Comparison of ENCODE assay signal across 8 mouse cellular contexts in genomic region chr4:142084131-142084899, GRCm38 (mm10). TPM values are rescaled to one million over a fixed set of nuclear protein-coding genes. Genes with fewer than 3 reads are reported as not detected.
A peak's percentile ranks its signal among the peaks of the same experiment; 100 is the strongest.
DNase-seq lines count a peak whose midpoint lies in the region; ATAC-seq and TF ChIP-seq lines count a peak whose summit lies in the region.

Gene Tmem51, minus strand, starts transcription at chr4:142084304.

- H3K27me3 ChIP-seq in spleen, adult 2 months (ENCODE audit: control insufficient read depth, insufficient read depth, low read length): peaks cover 4% of the 10 kb centered on the region; the same call in 1 of the 2 replicates
- H3K27me3 ChIP-seq in embryonic facial prominence, embryonic 11.5 days (ENCODE audit: control insufficient read depth, insufficient read depth, low read length): peaks cover 3% of the 10 kb centered on the region
- H3K27me3 ChIP-seq in heart, embryonic 15.5 days: no peaks in the 10 kb centered on the region
- no peaks in the 10 kb centered on the region for H3K27me3 ChIP-seq in kidney, postnatal 0 days (ENCODE audit: insufficient read depth, low read length)
- no peaks in the 10 kb centered on the region for H3K27me3 ChIP-seq in small intestine, adult 2 months (ENCODE audit: control insufficient read depth, insufficient read depth, low read length)

- peak within 1 kb of the TSS; percentile 76 for H3K27ac ChIP-seq in spleen, adult 2 months (ENCODE audit: insufficient read depth, low read length)
- H3K27ac ChIP-seq in embryonic facial prominence, embryonic 11.5 days (replicated peaks; ENCODE audit: low read depth, low read length): 0 out of 2 replicates have a peak within 1 kb of the TSS, but pooled peaks have one; percentile 9
- peak within 1 kb of the TSS; percentile 95 for H3K27ac ChIP-seq in heart, embryonic 15.5 days
- H3K27ac ChIP-seq in kidney, postnatal 0 days: peak within 1 kb of the TSS; percentile 90
- H3K27ac ChIP-seq in small intestine, adult 2 months (ENCODE audit: insufficient read depth, low read depth, low read length): peak within 1 kb of the TSS; percentile 96

- peak within 1 kb of the TSS; percentile 81 for H3K4me2 ChIP-seq in embryonic facial prominence, embryonic 11.5 days (ENCODE audit: low read depth, low read length)
- peak within 1 kb of the TSS; percentile 85 for H3K4me2 ChIP-seq in heart, embryonic 15.5 days
- peak within 1 kb of the TSS; percentile 90 for H3K4me2 ChIP-seq in kidney, postnatal 0 days (ENCODE audit: low read length)

- no peaks in the 10 kb centered on the region; the same call in none of the 2 replicates for H3K4me1 ChIP-seq in spleen, adult 2 months (ENCODE audit: control insufficient read depth, insufficient read depth, insufficient read length)
- H3K4me1 ChIP-seq in embryonic facial prominence, embryonic 11.5 days (ENCODE audit: control insufficient read depth, insufficient read depth, low read length): no peaks in the 10 kb centered on the region
- peaks cover 54% of the 10 kb centered on the region for H3K4me1 ChIP-seq in heart, embryonic 15.5 days (replicated peaks)
- peaks cover 36% of the 10 kb centered on the region for H3K4me1 ChIP-seq in kidney, postnatal 0 days (replicated peaks; ENCODE audit: insufficient read depth, low read length)
- peaks cover 22% of the 10 kb centered on the region for H3K4me1 ChIP-seq in small intestine, adult 2 months (ENCODE audit: control insufficient read depth, insufficient read depth, insufficient read length, low read length)

- H3K36me3 ChIP-seq in spleen, adult 2 months (ENCODE audit: control insufficient read depth, insufficient read depth, low read length): no peaks in the 10 kb centered on the region
- no peaks in the 10 kb centered on the region for H3K36me3 ChIP-seq in embryonic facial prominence, embryonic 11.5 days (replicated peaks; ENCODE audit: control insufficient read depth, insufficient read depth, low read depth, low read length)
- H3K36me3 ChIP-seq in heart, embryonic 15.5 days: no peaks in the 10 kb centered on the region
- H3K36me3 ChIP-seq in kidney, postnatal 0 days (ENCODE audit: insufficient read depth, low read length): no peaks in the 10 kb centered on the region
- H3K36me3 ChIP-seq in small intestine, adult 2 months (ENCODE audit: control insufficient read depth, insufficient read depth, low read length): no peaks in the 10 kb centered on the region

- 3% methylated on average over 51 of the region's 52 CpGs for WGBS in spleen, adult 2 months
- WGBS in embryonic facial prominence, embryonic 11.5 days: 0% methylated on average over 42 of the region's 52 CpGs
- under 1% methylated on average over 50 of the region's 52 CpGs for whole genome bisulfite sequencing in heart, embryonic 15.5 days
- under 1% methylated on average over 45 of the region's 52 CpGs for WGBS in kidney, postnatal 0 days
- WGBS in small intestine, adult 2 months: under 1% methylated on average over 52 of the region's 52 CpGs

- H3K4me3 ChIP-seq in spleen, adult 2 months (ENCODE audit: extremely low read depth, insufficient read depth, insufficient read length): peak within 1 kb of the TSS; percentile 58
- H3K4me3 ChIP-seq in embryonic facial prominence, embryonic 11.5 days (ENCODE audit: low read depth, low read length): peak within 1 kb of the TSS; percentile 57
- H3K4me3 ChIP-seq in heart, embryonic 15.5 days: peak within 1 kb of the TSS; percentile 74
- peak within 1 kb of the TSS; percentile 66 for H3K4me3 ChIP-seq in kidney, postnatal 0 days (replicated peaks; ENCODE audit: low read depth, low read length)
- H3K4me3 ChIP-seq in small intestine, adult 2 months (ENCODE audit: low read depth, low read length): peak within 1 kb of the TSS; percentile 70

- H3K9me3 ChIP-seq in embryonic facial prominence, embryonic 11.5 days (replicated peaks; ENCODE audit: control insufficient read depth, low read length): no peaks in the 10 kb centered on the region
- H3K9me3 ChIP-seq in heart, embryonic 15.5 days (replicated peaks): no peaks in the 10 kb centered on the region
- H3K9me3 ChIP-seq in kidney, postnatal 0 days (replicated peaks; ENCODE audit: low read length): no peaks in the 10 kb centered on the region

- peak; percentile 77 for ATAC-seq in embryonic facial prominence, embryonic 11.5 days (replicated peaks; ENCODE audit: insufficient number of reproducible peaks, low FRiP score, low TSS enrichment, low read depth)
- peak; percentile 88 for ATAC-seq in heart, embryonic 15.5 days (replicated peaks; ENCODE audit: insufficient number of reproducible peaks, insufficient read depth, low FRiP score, low read depth)
- peak; percentile 88 for ATAC-seq in kidney, postnatal 0 days (replicated peaks; ENCODE audit: low FRiP score, low read depth)

- peak within 1 kb of the TSS; percentile 66 for H3K9ac ChIP-seq in embryonic facial prominence, embryonic 11.5 days (replicated peaks; ENCODE audit: low read length)
- peak within 1 kb of the TSS; percentile 74 for H3K9ac ChIP-seq in heart, embryonic 15.5 days
- H3K9ac ChIP-seq in kidney, postnatal 0 days (ENCODE audit: low read depth, low read length): peak within 1 kb of the TSS; percentile 66

- no peak for TF ChIP-seq POLR2A in spleen, adult 2 months (IDR thresholded peaks at IDR 0.05; ENCODE audit: low read depth, low read length)
- peak; percentile 74; the same call in 1 of the 2 replicates for TF ChIP-seq POLR2A in small intestine, adult 2 months (IDR thresholded peaks at IDR 0.05; ENCODE audit: low read depth, low read length)

- no peak for TF ChIP-seq CTCF in spleen, adult 2 months (IDR thresholded peaks at IDR 0.05; ENCODE audit: extremely low read depth, insufficient read depth, insufficient read length, insufficient replicate concordance)
- TF ChIP-seq CTCF in kidney, postnatal 0 days (IDR thresholded peaks at IDR 0.05; ENCODE audit: low read depth): peak; percentile 38
- TF ChIP-seq CTCF in small intestine, adult 2 months (IDR thresholded peaks at IDR 0.05; ENCODE audit: extremely low read depth, insufficient read length, insufficient replicate concordance, low read depth, low read length): no peak

- peak in 1 of 2 experiments; percentile 20 for DNase-seq in spleen, adult 2 months (ENCODE audit: low read depth in 1 of 2, low spot score in 2 of 2)
- no peak for DNase-seq in spleen, postnatal 14 days (ENCODE audit: low spot score in 2 of 2)
- DNase-seq in embryonic facial prominence, embryonic 11.5 days (ENCODE audit: low spot score): peak; percentile 71
- peak; percentile 75 for DNase-seq in kidney, postnatal 0 days (ENCODE audit: low spot score)
- peak; percentile 64 for DNase-seq in lung, postnatal 25 days (ENCODE audit: low spot score)
- no peak for DNase-seq in layer of hippocampus, postnatal 14 days (ENCODE audit: low spot score in 2 of 2)

RNA-seq across cellular contexts. Expression of gene Tmem51, which starts in this region (rescaled TPM):
- 21.0 and 22.2 TPM in 2 replicates for polyA plus RNA-seq in spleen, adult 2 months (2012; rRNA removed)
- polyA plus RNA-seq in embryonic facial prominence, embryonic 11.5 days (2014; fragmentation: Nextera tagmentation; extraction: Ambion mirVana): 10.1 and 12.1 TPM in 2 replicates
- 36.7 and 40.7 TPM in 2 replicates for polyA plus RNA-seq in heart, embryonic 15.5 days (2015; fragmentation: Nextera tagmentation; extraction: Ambion mirVana)
- polyA plus RNA-seq in kidney, postnatal 0 days (2015; fragmentation: Nextera tagmentation; extraction: Ambion mirVana): 53.8 and 56.8 TPM in 2 replicates
- polyA plus RNA-seq in small intestine, adult 2 months (2012; rRNA removed): 21.0 and 30.5 TPM in 2 replicates
- total RNA-seq in layer of hippocampus, postnatal 14 days (2021): 1 to 10 TPM; 6.8 to 7.5 TPM

Comparison
In these comparisons a context has a peak if more than half of its experiments do, and no peak if none do; other contexts are left out.
1. DNase-seq: peak in embryonic facial prominence, embryonic 11.5 days (single experiment), kidney, postnatal 0 days (single experiment) and lung, postnatal 25 days (single experiment); none in spleen, postnatal 14 days (0 of 2) and layer of hippocampus, postnatal 14 days (0 of 2).
2. H3K27ac ChIP-seq: peak in every context shown above with its lines; median percentile 96 in small intestine, adult 2 months; 95 in heart, embryonic 15.5 days; 90 in kidney, postnatal 0 days; 76 in spleen, adult 2 months; 9 in embryonic facial prominence, embryonic 11.5 days.
3. Peak in every context shown above with its lines, with median percentiles within 50 percentile points of each other: H3K4me3 ChIP-seq, ATAC-seq, H3K4me2 ChIP-seq and H3K9ac ChIP-seq.